Mouse (Mus musculus): ENCODE results near the gene Olfr952. TPM values are rescaled to one million over a fixed set of nuclear protein-coding genes. Genes with fewer than 3 reads are reported as not detected.

Gene Olfr952
- not detected in 2 replicates for total RNA-seq (2012; rRNA removed)

DNA sequence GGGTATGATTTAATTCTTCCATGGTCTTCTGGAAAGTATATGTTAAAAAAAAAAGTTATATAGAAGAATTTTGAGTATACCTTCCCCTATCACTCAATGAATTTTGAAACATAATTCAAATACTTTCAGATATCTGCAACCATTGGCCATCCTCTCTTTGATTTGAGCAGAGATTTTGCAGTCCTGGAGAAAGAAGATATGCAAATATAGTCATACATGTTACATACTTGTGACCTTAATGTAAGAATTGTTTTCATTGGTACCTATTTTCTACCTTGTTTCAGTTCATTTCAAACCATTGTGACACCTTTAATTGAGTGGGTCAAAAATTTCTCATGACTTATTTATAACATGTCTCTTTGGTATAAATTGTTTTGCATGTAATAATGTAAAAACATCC lies at the start of gene Olfr952:
Gene Olfr952, minus strand, starts transcription at position 101 of the 400 bp plus-strand sequence.
- Histone ChIP-seq H3K36me3 (ENCODE audit: control insufficient read depth, insufficient read depth, low read length, poor library complexity, severe bottlenecking) (no peaks in the 10 kb centered on the region), H3K9ac (ENCODE audit: insufficient read depth, low read depth, low read length, poor library complexity, severe bottlenecking) (no peak within 1 kb of the TSS), H3K4me3 (ENCODE audit: insufficient read depth in 1 of 2, low read depth in 1 of 2, low read length in 2 of 2, poor library complexity in 1 of 2, severe bottlenecking in 1 of 2) (no peak within 1 kb of the TSS), H3K9me3 (ENCODE audit: control insufficient read depth, insufficient read depth, low read depth, low read length) (no peaks in the 10 kb centered on the region), H3K4me1 (ENCODE audit: control insufficient read depth in 2 of 2, insufficient read depth in 2 of 2, low read length in 2 of 2, poor library complexity in 1 of 2) (no peaks in the 10 kb centered on the region), H3K27ac (ENCODE audit: insufficient read depth, low read depth, low read length, poor library complexity, severe bottlenecking) (no peak within 1 kb of the TSS)
- no peak for DNase-seq (ENCODE audit: low read depth, low spot score)
- in situ Hi-C loops (cut with MboI; ENCODE audit: low sequenced_read_pairs in 2 of 2, unreplicated experiment in 2 of 2): no loop called here
- TF ChIP-seq MAFK (IDR thresholded peaks at IDR 0.05; ENCODE audit: insufficient read depth, low read depth, low read length) (no peak), CHD2 (IDR thresholded peaks at IDR 0.05; ENCODE audit: low read depth, low read length) (no peak), HCFC1 (IDR thresholded peaks at IDR 0.05; ENCODE audit: borderline replicate concordance, insufficient read depth, low read length) (no peak), ZNF384 (IDR thresholded peaks at IDR 0.05; ENCODE audit: low read depth, low read length) (no peak), ZC3H11A (IDR thresholded peaks at IDR 0.05; ENCODE audit: borderline replicate concordance, low read depth, low read length) (no peak)

DNA sequence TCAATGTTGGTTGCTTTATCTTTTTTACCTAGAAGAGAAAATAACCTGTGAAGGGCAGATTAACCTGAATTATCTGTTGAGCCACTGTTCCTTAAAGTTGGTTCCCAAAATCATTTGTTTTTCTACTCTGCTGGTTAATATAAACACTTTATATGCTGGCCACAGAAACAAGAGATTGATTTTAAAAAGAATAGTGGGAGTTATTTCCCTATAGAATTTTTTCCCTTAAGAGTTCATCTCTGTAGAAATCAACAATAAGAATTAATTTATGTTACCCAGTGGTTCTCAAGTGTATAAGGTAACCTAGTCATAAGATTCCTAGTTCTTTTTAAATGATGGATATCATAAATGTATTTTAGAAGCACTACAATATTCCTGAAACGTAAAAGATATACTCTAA lies 44.9 kb upstream of the Olfr952 start, which contains the start of gene Olfr955:
Gene Olfr955, minus strand, starts transcription at position 101 of the 400 bp plus-strand sequence.
- TF ChIP-seq MAFK (IDR thresholded peaks at IDR 0.05; ENCODE audit: insufficient read depth, low read depth, low read length) (no peak), HCFC1 (IDR thresholded peaks at IDR 0.05; ENCODE audit: borderline replicate concordance, insufficient read depth, low read length) (no peak), ZC3H11A (IDR thresholded peaks at IDR 0.05; ENCODE audit: borderline replicate concordance, low read depth, low read length) (no peak), CHD2 (IDR thresholded peaks at IDR 0.05; ENCODE audit: low read depth, low read length) (no peak), ZNF384 (IDR thresholded peaks at IDR 0.05; ENCODE audit: low read depth, low read length) (no peak)
- in situ Hi-C loops (cut with MboI; ENCODE audit: low sequenced_read_pairs in 2 of 2, unreplicated experiment in 2 of 2): no loop called here
- Histone ChIP-seq H3K9ac (ENCODE audit: insufficient read depth, low read depth, low read length, poor library complexity, severe bottlenecking) (no peak within 1 kb of the TSS), H3K27ac (ENCODE audit: insufficient read depth, low read depth, low read length, poor library complexity, severe bottlenecking) (no peak within 1 kb of the TSS), H3K4me1 (ENCODE audit: control insufficient read depth in 2 of 2, insufficient read depth in 2 of 2, low read length in 2 of 2, poor library complexity in 1 of 2) (no peaks in the 10 kb centered on the region), H3K9me3 (ENCODE audit: control insufficient read depth, insufficient read depth, low read depth, low read length) (no peaks in the 10 kb centered on the region), H3K36me3 (ENCODE audit: control insufficient read depth, insufficient read depth, low read length, poor library complexity, severe bottlenecking) (no peaks in the 10 kb centered on the region), H3K4me3 (ENCODE audit: insufficient read depth in 1 of 2, low read depth in 1 of 2, low read length in 2 of 2, poor library complexity in 1 of 2, severe bottlenecking in 1 of 2) (no peak within 1 kb of the TSS)
- no peak for DNase-seq (ENCODE audit: low read depth, low spot score)

DNA sequence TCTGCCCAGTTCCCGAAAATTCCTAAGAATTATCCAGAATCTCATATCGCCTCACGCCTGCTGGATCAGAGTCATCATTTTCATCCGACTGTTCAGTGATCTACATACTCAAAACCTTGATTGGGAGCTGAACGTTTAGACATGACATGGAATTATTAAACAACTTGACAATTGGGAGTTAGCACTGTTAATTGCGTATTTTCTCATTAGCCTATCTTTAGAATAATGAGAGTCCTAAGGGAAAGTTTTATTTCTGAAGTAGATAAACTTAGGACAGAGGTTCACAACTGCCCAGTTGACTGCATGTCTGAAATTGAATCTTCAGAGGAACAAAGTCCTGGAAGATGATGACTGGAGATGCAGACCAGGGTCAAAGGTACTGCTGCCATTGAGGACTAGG lies 29.5 kb upstream of the Olfr952 start, which contains the start of gene Olfr954:
Gene Olfr954, plus strand, starts transcription at position 301 of the 400 bp plus-strand sequence.
- Histone ChIP-seq H3K4me3 (ENCODE audit: insufficient read depth in 1 of 2, low read depth in 1 of 2, low read length in 2 of 2, poor library complexity in 1 of 2, severe bottlenecking in 1 of 2) (no peak within 1 kb of the TSS), H3K9ac (ENCODE audit: insufficient read depth, low read depth, low read length, poor library complexity, severe bottlenecking) (no peak within 1 kb of the TSS), H3K36me3 (ENCODE audit: control insufficient read depth, insufficient read depth, low read length, poor library complexity, severe bottlenecking) (no peaks in the 10 kb centered on the region), H3K9me3 (ENCODE audit: control insufficient read depth, insufficient read depth, low read depth, low read length) (no peaks in the 10 kb centered on the region), H3K27ac (ENCODE audit: insufficient read depth, low read depth, low read length, poor library complexity, severe bottlenecking) (no peak within 1 kb of the TSS), H3K4me1 (ENCODE audit: control insufficient read depth in 2 of 2, insufficient read depth in 2 of 2, low read length in 2 of 2, poor library complexity in 1 of 2) (no peaks in the 10 kb centered on the region)
- TF ChIP-seq CHD2 (IDR thresholded peaks at IDR 0.05; ENCODE audit: low read depth, low read length): no peak
- DNase-seq (ENCODE audit: low read depth, low spot score): no peak
- in situ Hi-C loops (cut with MboI; ENCODE audit: low sequenced_read_pairs in 2 of 2, unreplicated experiment in 2 of 2): no loop called here

DNA sequence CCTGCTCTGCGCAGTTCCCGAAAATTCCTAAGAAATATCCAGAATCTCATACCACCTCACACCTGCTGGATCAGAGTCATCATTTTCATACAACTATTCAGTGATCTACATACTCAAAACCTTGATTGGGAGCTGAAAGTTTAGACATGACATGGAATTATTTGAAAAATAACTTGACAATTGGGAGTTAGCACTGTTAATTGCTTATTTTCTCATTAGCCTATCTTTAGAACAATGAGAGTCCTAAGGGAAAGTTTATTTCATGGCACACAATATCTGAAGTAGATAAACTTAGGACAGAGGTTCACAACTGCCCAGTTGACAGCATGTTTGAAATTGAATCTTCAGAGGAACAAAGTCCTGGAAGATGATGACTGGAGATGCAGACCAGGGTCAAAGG lies 39.8 kb downstream of the Olfr952 start, which contains the start of gene Olfr951:
Gene Olfr951, plus strand, starts transcription at position 301 of the 400 bp plus-strand sequence.
- in situ Hi-C loops (cut with MboI; ENCODE audit: low sequenced_read_pairs in 2 of 2, unreplicated experiment in 2 of 2): no loop called here
- TF ChIP-seq MAFK (IDR thresholded peaks at IDR 0.05; ENCODE audit: insufficient read depth, low read depth, low read length): no peak
- no peak for TF ChIP-seq CHD2 (IDR thresholded peaks at IDR 0.05; ENCODE audit: low read depth, low read length)
- TF ChIP-seq ZC3H11A (IDR thresholded peaks at IDR 0.05; ENCODE audit: borderline replicate concordance, low read depth, low read length): no peak
- no peak for TF ChIP-seq HCFC1 (IDR thresholded peaks at IDR 0.05; ENCODE audit: borderline replicate concordance, insufficient read depth, low read length)
- TF ChIP-seq ZNF384 (IDR thresholded peaks at IDR 0.05; ENCODE audit: low read depth, low read length): no peak
- H3K4me3 ChIP-seq (ENCODE audit: insufficient read depth in 1 of 2, low read depth in 1 of 2, low read length in 2 of 2, poor library complexity in 1 of 2, severe bottlenecking in 1 of 2): no peak within 1 kb of the TSS

More for the DNA sequence above, 39.8 kb downstream of the Olfr952 start, which contains the start of gene Olfr951:
- no peak for DNase-seq (ENCODE audit: low read depth, low spot score)
- H3K27ac ChIP-seq (ENCODE audit: insufficient read depth, low read depth, low read length, poor library complexity, severe bottlenecking): no peak within 1 kb of the TSS
- no peaks in the 10 kb centered on the region for H3K36me3 ChIP-seq (ENCODE audit: control insufficient read depth, insufficient read depth, low read length, poor library complexity, severe bottlenecking)
- no peaks in the 10 kb centered on the region for H3K4me1 ChIP-seq (ENCODE audit: control insufficient read depth in 2 of 2, insufficient read depth in 2 of 2, low read length in 2 of 2, poor library complexity in 1 of 2)
- H3K9me3 ChIP-seq (ENCODE audit: control insufficient read depth, insufficient read depth, low read depth, low read length): no peaks in the 10 kb centered on the region
- H3K9ac ChIP-seq (ENCODE audit: insufficient read depth, low read depth, low read length, poor library complexity, severe bottlenecking): no peak within 1 kb of the TSS

Other genes with a start within 250 kb of the Olfr952 start
- gene Olfr944, start 225.2 kb downstream of the Olfr952 start, total RNA-seq (2012; rRNA removed): not detected in 2 replicates
- not detected in 2 replicates for gene Olfr1537, start 177.2 kb downstream of the Olfr952 start, total RNA-seq (2012; rRNA removed)
- not detected in 2 replicates for gene Olfr945, start 150.3 kb downstream of the Olfr952 start, total RNA-seq (2012; rRNA removed)
- gene Olfr948, start 101.1 kb downstream of the Olfr952 start, total RNA-seq (2012; rRNA removed): not detected in 2 replicates
- not detected in 2 replicates for gene Olfr951, start 39.7 kb downstream of the Olfr952 start, total RNA-seq (2012; rRNA removed)
- not detected in 2 replicates for gene Olfr954, start 29.6 kb upstream of the Olfr952 start, total RNA-seq (2012; rRNA removed)
- not detected in 2 replicates for gene Olfr955, start 44.8 kb upstream of the Olfr952 start, total RNA-seq (2012; rRNA removed)
- gene Olfr44, start 66.8 kb upstream of the Olfr952 start, total RNA-seq (2012; rRNA removed): not detected in 2 replicates
- gene Olfr957, start 88.7 kb upstream of the Olfr952 start, total RNA-seq (2012; rRNA removed): not detected in 2 replicates
- not detected in 2 replicates for gene Olfr958, start 126.9 kb upstream of the Olfr952 start, total RNA-seq (2012; rRNA removed)
- gene Olfr959, start 148.4 kb upstream of the Olfr952 start, total RNA-seq (2012; rRNA removed): not detected in 2 replicates
- 0.74 and 2.0 TPM in 2 replicates for gene AW551984, start 177.3 kb upstream of the Olfr952 start, total RNA-seq (2012; rRNA removed)
- not detected in 2 replicates for gene Olfr148, start 183.5 kb upstream of the Olfr952 start, total RNA-seq (2012; rRNA removed)
- gene Olfr960, start 194.2 kb upstream of the Olfr952 start, total RNA-seq (2012; rRNA removed): not detected in 2 replicates
- not detected in 2 replicates for gene Olfr961, start 217.9 kb upstream of the Olfr952 start, total RNA-seq (2012; rRNA removed)
- not detected in 2 replicates for gene Olfr963, start 240.1 kb upstream of the Olfr952 start, total RNA-seq (2012; rRNA removed)